Mouse (Mus musculus): ENCODE data around the gene Ksr1. TPM values are rescaled to one million over a fixed set of nuclear protein-coding genes. Genes with fewer than 3 reads are reported as not detected.

Gene Ksr1
- total RNA-seq, 2 experiments from 2014 or later, result 10.4 to 11.9 TPM

DNA sequence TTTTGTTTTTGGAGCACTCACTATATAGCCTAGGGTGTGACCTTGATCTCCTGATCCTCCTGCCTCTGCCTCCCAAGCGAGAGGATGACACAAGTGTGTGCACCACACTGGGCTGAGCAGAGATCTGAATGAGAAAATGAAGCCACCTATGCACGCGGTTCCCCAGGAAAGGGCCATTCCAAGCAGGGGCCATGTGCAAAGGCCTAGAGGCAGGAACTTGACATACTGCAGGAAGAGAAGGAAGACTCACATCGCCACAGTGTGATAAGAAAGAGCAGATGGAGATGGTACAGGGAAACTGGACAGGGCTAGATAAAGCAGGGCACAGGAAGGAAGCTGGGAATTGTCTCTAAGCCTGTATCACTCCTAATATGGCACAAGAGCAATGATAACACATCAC is 3.1 kb upstream of the Ksr1 start:
- intact Hi-C loops (cut with DNase I), result no loop called here
- no peak for DNase-seq

- no peak for DNase-seq
- intact Hi-C loops (cut with DNase I), result no loop called here
These were observed 2.6 kb upstream of the Ksr1 start for GRCm38 (mm10) chr11:79148783-79149182.

DNA sequence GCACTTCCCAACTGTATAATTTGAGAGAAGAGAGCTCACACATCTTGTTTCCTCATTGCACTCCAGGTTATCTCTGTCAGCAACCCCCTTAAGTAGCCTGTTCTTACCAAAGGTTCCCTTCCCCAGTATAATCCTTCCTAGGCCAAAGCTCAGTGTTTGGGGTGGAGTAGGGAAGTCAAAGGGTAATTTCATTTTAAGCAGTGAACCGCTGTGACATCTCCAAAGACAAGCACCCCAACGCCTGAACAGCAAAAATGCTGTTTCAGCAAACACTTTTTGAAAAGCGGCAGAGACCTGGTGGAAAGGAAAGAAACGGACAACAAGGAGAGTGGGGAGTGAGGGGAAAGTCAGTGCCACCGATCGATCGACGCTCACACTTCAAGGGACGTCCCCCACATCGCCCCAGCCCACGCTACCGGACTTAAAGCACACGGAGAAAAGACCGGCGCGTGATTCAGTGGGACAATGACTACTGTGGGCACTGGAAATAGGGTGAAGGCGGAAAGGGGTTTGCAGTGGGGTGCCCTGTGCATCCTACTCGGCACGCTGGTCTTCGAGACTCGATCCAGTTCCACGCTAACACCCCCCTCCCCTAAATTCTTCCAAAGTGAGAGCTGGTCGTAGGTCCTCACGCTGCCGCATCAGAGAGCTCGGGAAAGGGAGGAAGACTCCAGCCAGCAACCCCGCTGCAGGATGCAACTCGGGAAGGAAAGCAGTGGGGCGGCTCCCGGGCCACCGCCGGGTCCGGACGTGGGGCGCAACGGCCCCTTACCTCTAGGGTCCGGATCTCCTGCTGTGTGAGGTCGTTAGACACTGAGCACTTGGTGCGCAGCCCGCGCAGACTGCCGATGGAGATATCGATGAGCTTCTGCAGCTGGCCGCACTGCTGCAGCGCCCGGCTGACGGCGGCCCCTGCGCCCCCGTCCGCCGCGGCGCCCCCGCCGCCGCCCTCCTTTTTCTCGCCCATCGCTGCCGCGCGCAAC is 633 bp downstream of the Ksr1 start:
- intact Hi-C loops (cut with DNase I), result loop anchor here (1.0 to 2.0 kb wide), 4 partner anchors 33 to 115 kb away; no protein-coding TSS in a partner anchor
- DNase-seq, result peak; percentile 61

DNA sequence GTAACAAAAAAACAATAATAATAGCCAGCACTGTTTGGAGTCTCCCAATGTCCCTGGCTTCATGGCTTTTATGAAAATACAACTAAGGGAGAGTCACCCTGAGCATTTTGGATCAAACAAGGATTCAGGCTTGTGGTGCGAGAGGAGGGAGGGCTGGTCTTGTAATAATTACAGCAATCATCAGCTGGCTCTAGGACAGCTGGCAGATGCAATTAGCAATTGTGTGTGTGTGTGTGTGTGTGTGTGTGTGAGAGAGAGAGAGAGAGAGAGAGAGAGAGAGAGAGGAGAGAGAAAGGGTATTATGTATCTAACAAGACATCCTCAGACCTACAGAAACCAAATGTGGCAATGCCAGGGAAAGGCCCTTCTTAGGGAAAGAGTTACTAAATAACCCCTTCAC is 1.5 kb downstream of the Ksr1 start:
- peak; percentile 44 to 47 for DNase-seq
- intact Hi-C loops (cut with DNase I), result loop anchor here (2.0 kb wide), 2 partner anchors 70 to 74 kb away; no protein-coding TSS in a partner anchor

DNA sequence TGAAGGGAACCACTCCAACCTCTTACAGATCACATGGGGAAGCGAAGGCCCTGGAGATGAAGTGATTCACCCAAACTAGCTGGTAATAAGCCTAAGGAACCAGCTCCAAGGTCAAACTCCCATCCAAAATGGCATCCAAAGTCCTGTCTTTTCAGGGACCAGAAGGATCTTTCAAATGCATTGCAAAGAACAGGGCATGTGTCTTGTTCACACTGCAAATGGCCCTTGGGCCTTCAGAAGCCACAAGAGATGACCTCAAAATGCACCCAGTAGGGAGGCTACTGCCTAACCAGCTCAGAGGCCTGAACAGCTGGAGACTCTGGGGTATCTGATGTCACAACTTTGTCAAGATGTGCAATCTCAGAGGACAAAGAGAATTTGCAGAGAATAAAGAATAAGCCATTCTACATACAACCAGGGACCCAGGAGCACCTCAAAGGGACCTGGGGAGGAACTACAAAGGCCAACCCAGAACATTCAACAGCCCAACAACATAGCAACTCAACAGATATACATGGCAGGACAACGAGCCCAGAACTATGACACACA is 2.1 kb downstream of the Ksr1 start:
- intact Hi-C loops (cut with DNase I), result loop anchor here (2.0 kb wide), 2 partner anchors 71 to 73 kb away; no protein-coding TSS in a partner anchor
- no peak for DNase-seq

DNA sequence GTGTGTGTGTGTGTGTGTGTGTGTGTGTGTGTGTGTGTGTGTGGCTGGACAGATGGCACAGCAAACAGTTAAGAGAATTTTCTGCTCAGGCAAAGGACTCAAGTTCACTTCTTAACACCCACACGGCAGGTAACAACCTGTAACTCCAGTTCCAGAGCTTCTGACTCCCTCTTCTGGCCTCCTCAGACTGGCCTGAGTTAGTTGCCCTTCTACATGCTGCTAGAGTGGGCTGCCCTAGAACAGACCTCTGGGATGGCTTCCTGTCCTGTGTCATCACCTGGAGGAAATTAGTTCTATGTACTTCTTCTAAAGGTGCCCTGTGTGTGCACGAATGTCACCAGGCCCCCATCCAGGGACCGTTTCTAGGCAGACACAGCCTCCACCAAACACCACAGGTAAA is 2.9 kb downstream of the Ksr1 start:
- intact Hi-C loops (cut with DNase I), result no loop called here
- DNase-seq, result no peak

GRCm38 (mm10) chr11:79142381-79142780 is 3.8 kb downstream of the Ksr1 start:
- intact Hi-C loops (cut with DNase I), result no loop called here
- DNase-seq, result no peak

GRCm38 (mm10) chr11:79141235-79142109 is 4.7 kb downstream of the Ksr1 start:
- no peak for DNase-seq
- intact Hi-C loops (cut with DNase I), result no loop called here

DNA sequence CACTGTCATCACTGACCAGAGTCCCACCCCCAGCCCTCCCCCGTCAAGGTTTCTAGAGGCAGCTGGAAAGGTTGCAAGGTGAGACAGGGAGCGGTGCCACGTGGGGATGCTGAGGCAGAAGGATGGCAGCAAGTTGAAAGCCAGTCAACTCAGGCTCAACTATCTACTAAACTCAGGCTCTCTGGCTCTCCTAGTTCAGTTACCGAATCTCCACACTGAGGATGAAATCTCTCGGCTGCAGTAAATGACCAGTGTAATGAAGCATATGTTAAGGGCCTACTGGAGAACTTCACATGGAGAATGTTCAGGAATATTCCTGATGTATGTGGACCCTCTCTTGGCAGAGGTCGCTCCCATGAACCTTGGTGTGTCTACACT is 5.7 kb downstream of the Ksr1 start:
- intact Hi-C loops (cut with DNase I), result no loop called here
- DNase-seq, result no peak

GRCm38 (mm10) chr11:79139878-79140510 is 6.2 kb downstream of the Ksr1 start:
- no peak for DNase-seq
- intact Hi-C loops (cut with DNase I), result no loop called here

- intact Hi-C loops (cut with DNase I), result no loop called here
- no peak for DNase-seq
These were observed 7.6 kb downstream of the Ksr1 start for GRCm38 (mm10) chr11:79138621-79139020.

DNA sequence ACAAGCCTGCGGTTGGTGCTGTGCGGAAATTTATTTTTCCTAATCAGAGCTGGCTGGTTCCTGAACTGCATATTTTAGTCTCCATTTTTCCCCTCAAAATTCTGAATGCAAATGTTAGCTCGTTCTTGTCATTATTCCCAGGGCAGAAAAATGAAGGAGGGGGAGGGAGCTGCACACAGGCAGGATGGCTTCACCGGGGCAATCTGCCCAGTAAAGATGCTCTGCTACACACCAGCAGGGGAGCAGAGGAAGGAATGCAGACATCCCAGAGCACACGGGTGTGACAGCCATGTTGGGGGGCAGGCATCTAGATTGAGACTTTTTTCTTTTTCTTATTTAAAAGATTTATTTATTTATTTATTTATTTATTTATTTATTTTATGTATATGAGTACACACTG is 9.0 kb downstream of the Ksr1 start:
- intact Hi-C loops (cut with DNase I), result no loop called here
- DNase-seq, result no peak

DNA sequence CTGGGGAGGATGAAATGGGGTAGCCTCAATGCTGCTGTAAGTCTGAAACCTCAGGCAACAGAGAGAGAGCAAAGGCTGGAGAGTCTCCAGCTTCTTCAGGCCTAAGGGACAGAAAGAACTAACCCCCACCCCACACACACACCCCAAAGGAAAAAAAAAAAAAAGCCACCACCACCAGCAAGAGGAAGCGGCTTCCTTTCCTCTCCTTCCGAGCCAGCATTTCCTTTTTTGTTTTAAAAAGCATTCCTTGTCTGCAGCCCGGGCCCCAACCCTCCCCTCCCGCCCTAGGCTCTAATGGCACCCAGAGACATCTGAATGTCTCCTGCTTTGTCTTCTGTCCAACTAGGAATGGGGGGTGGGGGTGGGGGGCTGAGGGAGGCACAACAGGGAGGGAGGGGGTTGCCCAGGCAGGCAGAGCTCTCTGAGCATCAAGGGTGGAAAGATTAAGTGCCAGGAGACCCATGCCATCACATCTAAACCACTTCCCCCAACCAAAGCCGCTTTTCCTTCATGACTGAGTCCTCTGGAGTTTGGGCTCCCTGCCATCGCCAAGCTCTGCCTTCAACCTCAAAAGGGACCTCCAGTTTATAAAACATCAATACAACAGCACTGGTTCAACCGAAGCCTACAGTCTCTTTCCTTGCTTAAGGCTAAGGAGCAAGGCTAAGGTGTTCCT is 10.4 kb downstream of the Ksr1 start:
- intact Hi-C loops (cut with DNase I), result no loop called here
- no peak for DNase-seq

GRCm38 (mm10) chr11:79135105-79135503 is 11.1 kb downstream of the Ksr1 start:
- intact Hi-C loops (cut with DNase I), result no loop called here
- no peak for DNase-seq

DNA sequence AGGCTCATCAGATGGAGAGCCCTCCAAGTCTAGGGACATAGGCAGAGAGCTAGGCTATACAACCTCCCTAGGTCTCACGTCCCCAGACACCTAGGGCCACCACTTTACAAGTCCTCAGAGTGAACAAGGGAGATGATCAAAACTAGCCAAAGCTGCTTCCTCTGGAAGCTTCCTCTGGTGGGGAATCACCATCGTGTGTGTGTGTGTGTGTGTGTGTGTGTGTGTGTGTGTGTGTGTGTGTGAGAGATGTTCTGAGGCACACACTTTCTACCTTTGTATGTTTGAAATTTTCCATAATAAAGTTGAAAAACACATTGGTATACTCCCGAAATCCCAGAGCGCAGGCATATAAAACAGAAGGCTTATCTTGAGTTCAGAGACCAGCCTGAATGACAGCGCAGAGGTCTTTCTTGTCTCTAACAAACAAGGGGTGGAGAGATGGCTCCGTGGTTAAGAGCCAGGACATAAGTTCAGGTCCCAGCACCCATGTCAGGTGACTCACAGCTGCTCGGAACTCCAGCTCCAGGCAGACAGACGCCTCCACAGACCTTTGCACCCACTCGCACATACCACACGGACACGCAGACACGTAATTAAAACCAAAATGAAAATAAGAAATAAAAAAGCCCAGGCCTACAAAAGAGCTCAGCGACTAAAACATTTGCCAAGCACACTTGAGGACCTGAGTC is 11.6 kb downstream of the Ksr1 start:
- intact Hi-C loops (cut with DNase I), result no loop called here

GRCm38 (mm10) chr11:79133961-79134360 is 12.2 kb downstream of the Ksr1 start:
- intact Hi-C loops (cut with DNase I), result no loop called here
- DNase-seq, result no peak

More for the DNA sequence above, 11.6 kb downstream of the Ksr1 start:
- DNase-seq, result no peak

- no peak for DNase-seq
- intact Hi-C loops (cut with DNase I), result no loop called here
These were observed 13.2 kb downstream of the Ksr1 start for GRCm38 (mm10) chr11:79133051-79133450.

DNA sequence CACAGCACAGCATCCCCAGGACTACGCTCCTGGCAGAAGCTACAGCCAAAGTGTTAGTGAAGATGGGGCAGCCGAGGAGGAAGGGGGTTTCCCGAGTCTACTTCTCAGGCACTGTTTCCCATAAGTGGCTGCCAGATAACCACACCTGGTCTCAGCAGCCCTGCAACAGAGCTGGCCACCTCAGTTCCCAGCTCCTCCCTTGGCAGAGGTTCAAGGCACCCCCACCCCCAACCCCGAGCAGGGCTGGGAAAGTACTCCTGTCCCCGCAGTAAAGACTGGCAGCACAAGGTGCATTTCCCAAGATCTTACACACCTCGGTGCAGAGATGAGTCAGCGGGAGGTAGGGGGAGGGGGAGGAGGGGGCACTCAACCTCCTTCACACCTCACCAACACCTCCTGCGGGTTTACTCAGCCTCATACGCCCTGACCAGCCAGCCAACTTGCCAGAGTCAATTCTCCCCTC is 14.2 kb downstream of the Ksr1 start:
- intact Hi-C loops (cut with DNase I), result no loop called here
- DNase-seq, result no peak
